Mouse (Mus musculus) spleen, adult 12 weeks (tissue): ENCODE data around the gene Eno3.
A peak's percentile ranks its signal among the peaks of the same experiment; 100 is the strongest.

Experiments
- DNase-seq: peaks from one replicate; pipeline ENCODE4 v3.0.0; 2022; ENCODE audit warnings: low spot score

The Eno3 gene

DNA sequence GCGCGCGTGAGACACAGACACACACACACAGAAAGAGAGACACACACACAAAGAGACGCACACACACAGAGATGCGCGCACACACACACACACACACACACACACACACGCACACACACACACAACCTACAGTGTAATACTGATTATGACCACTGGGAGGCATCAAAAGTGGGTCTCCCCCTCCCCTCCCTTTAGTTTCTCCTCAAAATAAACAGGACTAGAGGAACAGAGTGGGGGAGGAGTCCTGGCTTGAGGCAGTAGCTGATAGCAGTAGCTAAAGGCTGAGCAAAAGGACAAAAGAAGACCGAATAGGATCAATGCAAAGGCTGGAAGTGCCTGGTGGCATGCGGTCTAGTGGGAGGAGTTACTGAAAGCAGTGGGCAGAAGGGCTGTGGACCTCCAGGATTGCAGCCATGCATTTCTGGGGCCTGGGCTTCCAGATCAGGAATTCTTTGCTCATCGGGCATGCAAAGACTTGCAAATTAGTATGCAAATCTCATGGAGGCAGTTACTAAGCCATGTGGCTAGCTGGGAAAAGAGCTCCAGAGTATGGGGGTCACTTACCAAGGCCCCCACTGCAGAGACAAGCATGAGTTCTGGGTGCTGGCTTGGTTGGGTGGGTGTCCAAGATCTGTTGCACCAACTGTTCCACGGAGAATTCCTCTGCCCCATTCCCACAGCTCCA is 25.0 kb downstream of the Eno3 start:
- DNase-seq = no peak

DNA sequence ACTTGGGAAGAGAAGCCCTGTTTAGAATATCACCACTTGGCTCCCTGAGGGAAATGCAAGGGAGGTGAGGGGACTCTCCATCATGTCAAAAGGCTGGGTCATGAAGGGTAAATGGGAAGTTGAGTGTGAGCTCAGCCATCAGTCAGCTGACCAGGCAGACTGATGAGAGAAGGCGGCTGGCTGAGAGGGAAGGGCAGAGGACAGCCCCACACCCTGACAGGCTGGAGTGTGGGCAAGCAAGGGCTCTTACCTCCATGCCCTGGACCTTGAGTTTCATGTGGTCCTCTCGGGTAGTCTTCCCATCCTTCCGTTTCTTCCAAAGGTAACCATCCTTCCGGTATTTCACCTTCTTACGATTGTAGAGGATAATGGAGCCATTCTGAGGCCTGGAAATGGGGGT is 26.6 kb downstream of the Eno3 start:
- no peak for DNase-seq

DNA sequence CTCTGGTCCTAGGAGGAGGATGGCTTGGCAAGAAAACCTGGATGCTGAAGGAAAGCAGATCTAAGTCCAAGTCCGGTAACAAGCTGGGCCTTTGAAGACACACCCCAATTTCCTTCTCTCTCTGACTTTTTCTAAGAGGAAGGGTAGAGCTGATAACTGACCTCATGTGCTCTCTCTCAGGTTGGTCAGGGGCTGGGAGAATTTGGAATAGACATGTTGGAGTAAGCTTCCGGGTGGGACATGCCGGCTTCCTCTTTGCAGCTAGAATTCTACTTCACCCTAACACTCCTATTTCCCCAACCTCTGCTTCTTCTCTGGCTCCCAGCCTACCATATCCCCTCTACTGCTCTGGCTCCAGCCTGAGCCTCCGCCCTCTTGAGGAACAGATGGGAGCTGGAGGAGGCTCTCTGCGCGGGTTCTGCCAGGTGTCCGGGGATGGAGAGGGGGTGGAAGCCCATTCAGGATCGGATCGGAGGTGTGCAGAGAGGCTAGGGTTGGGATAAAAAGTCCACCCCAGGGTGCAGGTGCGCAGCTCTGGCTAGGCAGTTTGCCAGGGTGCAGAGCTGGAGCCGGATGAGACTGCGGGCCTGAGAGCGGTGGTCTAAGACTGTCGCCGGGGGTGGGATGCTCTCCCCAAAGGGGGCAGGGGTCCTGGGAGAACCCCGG is 30.0 kb downstream of the Eno3 start:
- DNase-seq = peak; percentile 22

GRCm38 (mm10) chr11:70687601-70688199 is 30.7 kb downstream of the Eno3 start, which contains the start of gene Camta2:
TSS of gene Camta2 (minus strand) at chr11:70688105.
- DNase-seq = peak; percentile 53

- no peak for DNase-seq
Measured at GRCm38 (mm10) chr11:70688372-70688771, 31.4 kb downstream of the Eno3 start.

DNA sequence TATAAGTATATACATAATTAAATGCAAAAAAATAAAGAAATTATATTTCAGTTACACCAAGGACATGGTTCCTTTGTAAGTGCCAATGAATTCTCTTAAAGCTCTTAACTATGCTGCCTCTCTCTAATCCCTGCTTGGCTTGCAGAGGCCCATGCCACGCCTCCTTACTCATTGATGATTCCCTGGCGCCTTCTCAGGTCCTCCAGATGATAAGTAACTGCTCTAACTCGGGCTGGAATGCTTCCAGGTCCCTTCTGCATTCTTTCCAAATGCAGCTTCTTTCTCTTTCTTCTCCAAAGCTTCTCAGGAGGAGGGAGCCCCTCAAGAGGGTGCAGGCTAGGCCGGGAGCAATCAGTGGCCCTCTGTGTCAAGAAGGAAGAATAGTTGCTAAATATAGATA is 32.6 kb downstream of the Eno3 start:
- no peak for DNase-seq

DNA sequence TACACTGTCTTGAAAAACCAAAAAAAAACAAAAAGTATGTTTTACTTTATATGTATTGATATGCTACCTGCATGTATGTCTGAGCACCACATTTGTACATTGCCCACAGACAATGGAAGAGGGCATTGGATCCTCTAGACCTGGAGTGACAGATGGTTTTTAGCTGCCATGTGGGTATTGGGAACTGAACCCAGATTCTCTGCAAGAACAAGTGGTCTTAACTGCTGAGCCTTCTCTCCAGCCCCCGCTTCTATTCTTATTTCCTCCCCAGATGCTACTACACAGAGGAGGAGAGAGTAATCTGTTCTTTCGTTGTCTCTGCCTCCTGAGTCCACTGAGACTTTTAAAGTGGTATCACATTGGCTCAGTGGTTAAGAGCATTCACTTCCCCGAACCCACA is 36.5 kb downstream of the Eno3 start:
- no peak for DNase-seq

DNA sequence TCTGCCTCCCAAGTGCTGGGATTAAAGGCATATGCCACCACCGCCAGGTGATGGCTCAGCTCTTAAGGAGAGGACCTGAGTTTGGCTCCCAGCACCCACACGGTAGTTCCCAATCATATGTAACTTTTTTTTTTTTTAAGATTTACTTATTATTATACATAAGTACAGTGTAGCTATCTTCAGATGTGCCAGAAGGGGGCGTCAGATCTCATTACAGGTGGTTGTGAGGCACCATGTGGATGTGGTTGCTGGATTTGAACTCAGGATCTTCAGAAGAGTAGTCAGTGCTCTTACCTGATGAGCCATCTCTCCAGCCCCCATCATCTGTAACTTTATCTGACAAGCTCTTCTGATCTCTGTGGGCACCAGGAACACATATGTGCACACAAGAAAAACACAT is 40.4 kb downstream of the Eno3 start:
- DNase-seq = no peak

- DNase-seq = no peak
Measured at GRCm38 (mm10) chr11:70699051-70699450, 42.0 kb downstream of the Eno3 start.

DNA sequence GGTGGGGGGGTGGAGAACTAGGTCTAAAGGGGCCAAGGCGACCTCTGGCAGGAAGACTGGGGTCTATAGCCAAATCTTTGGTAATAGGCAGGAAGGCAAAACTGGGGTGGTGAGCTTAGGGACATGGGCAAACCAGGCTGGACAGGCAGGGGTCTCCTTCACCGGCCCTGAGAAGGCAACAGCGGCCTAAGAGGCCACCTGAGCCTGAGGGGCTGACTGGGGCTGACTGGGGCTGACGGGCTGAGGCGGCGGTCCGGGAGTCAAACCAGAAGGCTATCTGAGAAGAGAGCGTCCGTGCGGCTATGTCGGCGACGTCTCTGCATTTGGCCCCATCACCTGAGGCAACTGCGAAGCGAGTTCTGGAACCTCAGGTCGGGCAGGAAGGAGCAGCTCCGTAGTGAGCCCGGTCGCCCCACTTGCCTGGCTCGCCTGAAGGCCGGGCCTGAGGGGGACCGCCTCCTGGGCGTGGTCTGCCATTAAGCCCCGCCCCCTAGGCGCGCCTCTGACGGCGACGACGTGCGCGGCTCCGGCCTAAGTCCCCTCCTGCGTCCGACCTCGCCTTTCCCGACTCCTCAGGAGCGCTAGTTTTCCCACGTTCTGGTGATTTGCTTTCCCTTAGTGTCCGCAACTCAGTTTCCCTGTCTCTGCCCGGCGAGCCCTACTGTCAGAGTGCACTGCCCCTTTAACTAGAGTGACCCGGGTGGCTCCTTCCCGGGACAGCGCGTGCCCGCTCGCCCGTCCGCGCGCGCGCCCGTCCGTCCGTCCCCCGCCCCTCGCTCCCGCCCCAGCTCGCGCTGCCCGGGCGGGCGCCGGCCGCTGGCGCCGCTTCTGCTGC is 42.9 kb downstream of the Eno3 start, which contains the start of the genes Inca1 and Kif1c:
Gene Inca1, minus strand, starts transcription at position 434 of the 835 bp plus-strand sequence.
Gene Kif1c, plus strand, starts transcription at position 827 of the 835 bp plus-strand sequence.
- DNase-seq = peak; percentile 95

DNA sequence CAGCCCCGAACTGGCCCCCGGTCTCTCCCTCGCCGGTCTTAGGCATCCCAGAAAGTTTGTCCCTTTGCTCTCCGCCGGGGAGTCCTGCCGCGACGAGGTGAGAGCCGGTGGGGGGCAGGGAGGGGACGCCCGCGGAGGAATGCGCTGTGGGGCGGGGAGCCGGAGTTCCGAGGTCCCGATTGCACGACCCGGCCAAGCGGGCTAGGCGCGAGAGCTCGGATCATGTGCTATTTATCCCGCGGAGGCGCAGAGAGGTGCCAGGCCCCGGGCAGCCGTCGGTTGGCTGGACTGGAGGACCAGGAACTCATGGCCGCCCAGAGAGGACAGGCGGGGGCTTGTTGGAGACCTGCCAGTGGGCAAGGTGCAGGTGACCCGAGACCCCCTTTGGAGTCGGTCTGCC is 43.6 kb downstream of the Eno3 start:
- DNase-seq = peak; percentile 57

DNA sequence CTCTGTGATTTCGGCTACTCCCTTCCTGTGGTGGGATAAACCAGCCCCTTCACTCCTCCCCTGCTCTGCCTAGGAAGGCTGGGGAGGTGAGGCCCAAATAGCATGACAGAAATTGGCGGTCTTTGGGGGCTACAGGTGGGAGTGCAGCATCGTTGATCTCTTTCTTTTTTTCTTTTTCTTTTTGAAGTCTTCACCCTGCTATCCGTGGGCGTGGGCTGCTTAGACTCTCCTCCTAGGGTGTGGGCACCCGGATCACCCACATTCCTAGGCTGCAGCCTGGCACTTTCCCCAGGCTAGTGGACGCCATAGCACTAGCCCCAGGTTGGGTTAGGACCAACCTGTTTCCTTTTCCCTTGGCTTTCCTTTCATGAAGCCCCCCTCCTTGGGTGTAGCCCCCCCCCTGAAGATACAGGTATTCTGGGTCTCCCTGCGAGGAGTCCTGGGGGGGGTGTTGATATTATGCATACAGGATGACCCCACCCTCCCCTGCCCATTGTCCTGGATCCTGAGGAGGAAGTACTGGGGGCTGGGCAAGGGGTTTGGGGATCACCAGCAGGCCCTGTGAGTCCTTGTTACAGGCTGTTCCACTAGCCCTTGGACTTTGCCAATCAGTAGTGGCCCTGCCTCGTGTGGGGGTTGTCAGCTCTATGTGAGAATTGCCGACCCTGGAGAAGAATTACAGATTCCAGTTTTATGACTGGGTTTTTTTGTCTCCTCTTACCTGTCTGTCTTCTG is 44.4 kb downstream of the Eno3 start:
- no peak for DNase-seq

- DNase-seq = no peak
Measured at GRCm38 (mm10) chr11:70701984-70702733, 45.2 kb downstream of the Eno3 start.

- no peak for DNase-seq
Measured at GRCm38 (mm10) chr11:70702781-70703180, 45.8 kb downstream of the Eno3 start.

DNA sequence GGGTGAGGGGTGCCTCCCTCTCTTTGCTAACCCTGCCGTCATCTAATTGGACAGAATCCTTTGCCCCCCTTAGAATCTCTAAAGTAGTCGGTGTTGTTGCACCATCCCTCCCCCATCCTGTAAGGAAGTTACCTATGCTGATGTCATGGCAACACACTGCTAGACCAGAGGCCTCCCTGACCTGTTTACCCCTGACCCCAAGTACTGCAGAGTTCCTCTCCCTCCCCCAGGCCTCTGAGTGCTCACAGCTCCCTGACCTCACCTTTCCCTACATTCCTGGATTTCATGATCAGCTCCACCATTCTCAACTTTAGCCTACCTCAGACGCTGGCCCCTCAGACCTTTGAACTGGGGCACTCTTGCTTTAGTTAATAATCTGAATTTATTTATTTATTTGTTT is 49.1 kb downstream of the Eno3 start:
- no peak for DNase-seq

- no peak for DNase-seq
Measured at GRCm38 (mm10) chr11:70711026-70711425, 54.0 kb downstream of the Eno3 start.
